Mouse (Mus musculus): ENCODE measurements at regions not wholly inside any gene's neighbourhood (a gene's known extent, or its start where the extent isn't known, plus 50 kb on each side); places are given as distances from the start of the nearest gene placed in this dataset.

DNA sequence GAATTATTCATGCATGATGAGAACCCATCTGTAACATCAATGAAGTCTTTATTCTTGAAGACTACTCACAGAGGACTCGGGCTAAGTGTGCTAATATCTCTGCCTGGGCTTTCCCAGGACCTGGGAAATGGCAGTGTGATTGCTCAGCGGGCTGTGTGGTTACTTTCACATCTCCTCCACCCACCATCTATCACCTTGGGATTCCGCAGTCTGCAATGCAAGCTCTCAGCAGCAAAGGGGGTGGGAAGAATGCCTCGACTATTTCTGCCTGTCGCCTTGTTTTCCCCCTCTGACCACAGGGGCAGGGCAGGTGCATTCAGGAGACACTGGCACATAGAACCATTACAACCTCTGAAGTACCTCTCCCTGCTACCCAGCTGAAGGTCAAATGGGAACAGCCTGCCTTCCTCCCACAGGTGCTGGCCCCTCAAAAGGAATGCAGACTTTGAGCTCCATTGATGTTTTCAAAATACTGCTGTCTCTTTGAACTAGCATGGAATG, 319.9 kb downstream of the Sox4 start:
- peak; percentile 52 for DNase-seq

DNA sequence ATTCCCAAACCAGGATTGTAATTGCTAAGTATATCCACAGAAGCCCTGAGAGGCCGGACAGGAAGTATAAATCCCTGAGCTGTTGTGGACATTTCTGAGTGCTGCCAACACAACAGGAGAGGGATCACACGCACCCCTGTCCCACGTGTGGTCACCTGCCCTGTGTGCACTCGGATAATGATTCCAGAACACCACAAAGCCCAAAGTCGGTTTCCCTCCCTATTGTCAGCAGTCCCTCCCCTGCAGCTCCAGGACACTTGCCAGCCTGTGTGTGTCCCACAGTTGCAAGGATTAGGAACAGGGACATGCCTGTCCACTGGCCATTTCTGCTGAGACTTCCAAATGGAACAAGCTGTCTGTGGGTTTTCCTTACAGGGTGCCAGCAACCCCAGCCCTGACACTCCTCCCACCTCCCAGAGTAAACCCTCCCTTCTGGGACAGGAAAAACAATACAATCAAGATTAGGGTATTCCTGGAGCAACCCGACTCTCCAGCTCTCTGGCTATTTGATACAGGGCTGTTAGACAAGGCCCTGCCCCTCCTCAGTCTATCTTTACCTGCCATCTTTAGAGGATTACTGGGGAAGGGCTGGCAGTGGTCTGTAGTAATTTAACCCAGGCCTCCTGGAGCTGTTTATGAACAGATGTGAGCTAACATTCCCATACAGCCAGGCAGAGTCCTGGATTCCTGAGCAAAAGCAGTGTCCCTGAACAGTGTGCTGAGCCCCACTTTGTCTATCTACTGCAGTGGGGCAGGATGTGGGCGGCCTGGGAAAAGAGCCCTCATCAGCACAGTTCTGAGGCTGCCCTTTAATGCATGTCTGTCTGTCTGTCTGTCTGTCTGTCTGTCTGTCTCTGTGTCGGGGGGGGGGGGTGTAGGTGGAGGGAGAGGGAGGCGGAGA, 323.8 kb downstream of the Sox4 start:
- peak; percentile 62 for DNase-seq

- no peak for DNase-seq
These were observed 324.8 kb downstream of the Sox4 start for GRCm38 (mm10) chr13:28628751-28629150.

DNA sequence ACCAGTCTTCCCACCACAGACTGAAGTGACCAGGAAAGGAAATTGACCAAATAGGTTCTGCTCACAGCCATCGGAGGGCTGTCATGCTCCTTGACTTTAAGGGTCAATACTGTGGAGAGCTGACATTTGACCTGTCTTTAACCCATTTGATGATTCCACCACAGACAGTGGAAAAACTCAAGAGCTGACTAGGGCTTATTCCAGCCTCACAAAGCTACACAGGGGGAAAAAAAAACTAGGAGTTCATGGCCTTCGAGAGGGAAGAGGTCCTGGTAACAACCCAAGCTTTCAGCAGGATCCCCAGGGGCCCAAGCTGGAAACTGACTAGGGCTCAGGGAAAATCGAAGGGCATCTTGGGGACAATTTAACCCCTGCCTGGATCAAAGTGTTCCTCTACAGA, 334.6 kb downstream of the Sox4 start:
- no peak for DNase-seq

GRCm38 (mm10) chr13:28617503-28617902, 336.0 kb downstream of the Sox4 start:
- no peak for DNase-seq

- DNase-seq, result no peak
These were observed 336.7 kb downstream of the Sox4 start for GRCm38 (mm10) chr13:28616645-28617381.

DNA sequence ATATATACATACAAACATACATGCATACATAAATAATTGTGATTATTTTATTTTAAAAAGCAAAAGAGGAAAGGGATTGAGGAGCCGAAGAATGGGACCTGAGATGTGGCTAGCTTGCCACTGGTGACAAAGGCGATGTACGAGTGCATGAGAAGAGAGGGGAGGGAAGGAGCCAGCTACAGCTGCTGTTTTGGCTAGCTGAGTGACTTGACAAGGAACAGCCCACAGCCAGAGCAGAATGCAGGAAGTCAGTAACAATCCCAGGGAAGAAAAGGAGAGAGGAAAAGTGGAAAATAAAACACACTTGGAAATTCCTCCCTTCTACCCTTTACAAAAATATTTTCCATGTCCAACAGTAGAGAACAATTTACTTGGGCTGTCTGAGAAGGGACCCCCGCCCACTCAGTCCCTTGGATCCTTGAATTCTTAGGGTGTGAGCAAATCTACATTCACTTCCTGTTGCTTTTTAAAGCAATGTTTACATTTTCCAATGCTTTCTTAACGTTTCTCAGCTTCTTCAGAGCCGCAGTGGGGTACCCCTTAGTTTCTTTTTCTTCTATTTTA, 345.9 kb downstream of the Sox4 start:
- DNase-seq, result peak; percentile 27

GRCm38 (mm10) chr13:28606651-28607050, 346.9 kb downstream of the Sox4 start:
- no peak for DNase-seq

DNA sequence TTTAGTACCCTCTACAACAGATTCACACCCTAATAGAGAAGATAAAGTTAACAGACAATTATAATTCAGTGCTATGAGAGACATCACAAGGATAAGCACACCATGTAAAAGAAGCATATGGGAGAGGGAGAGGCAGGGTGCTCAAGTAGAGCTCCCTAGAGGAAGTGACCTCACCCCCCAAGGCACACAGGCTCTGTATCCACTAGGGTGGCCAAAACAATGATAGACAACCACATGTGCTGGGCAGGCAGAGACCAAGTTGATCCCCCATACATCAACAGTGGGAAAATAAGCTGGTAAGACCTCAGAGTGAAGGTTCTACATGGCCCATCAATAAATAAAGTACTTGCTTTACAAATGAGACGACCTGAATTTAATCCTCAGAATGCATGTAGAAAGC, 347.7 kb downstream of the Sox4 start:
- no peak for DNase-seq

DNA sequence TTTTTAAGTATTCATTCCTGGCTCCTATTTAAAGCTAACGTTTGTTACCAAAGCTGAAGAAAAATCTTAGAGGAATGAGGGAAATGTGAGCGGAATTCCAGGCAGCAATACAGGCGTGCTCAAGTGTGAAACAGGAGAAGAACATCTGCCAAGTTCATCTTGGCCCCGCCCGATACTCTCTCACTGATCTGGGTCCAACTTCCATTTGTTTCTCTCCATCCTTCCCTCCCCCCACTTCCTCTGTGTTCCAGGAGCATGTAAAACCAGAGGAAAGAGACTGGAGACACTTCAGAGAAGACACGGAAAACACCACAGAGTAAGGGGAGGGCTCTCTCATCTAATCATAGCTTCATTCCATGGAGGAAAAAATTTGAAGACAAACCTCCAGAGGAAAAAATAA, 346.7 kb downstream of the Gm11361 start:
- DNase-seq, result peak; percentile 78

DNA sequence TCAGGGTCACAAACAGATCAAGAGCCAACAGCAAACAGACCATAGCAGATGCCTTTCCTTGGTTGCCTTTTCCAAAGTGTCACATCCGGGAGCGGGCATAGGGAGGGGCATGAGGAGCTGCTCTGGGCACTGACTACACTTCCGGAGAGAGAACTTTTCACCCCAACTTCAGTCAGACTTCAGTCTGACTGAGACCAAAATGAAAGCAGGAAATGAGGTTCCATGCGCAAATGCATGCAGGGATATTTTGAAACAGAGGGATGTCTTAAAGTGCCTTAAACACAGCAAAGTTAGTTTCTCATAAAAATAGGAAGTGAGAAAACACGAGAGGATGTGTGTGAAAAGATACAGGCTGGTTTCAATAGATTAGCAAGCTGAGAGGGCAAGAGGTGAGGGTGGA, 343.5 kb downstream of the Gm11361 start:
- DNase-seq, result peak; percentile 32

- no peak for DNase-seq
These were observed 339.0 kb downstream of the Gm11361 start for GRCm38 (mm10) chr13:28596367-28596766.

DNA sequence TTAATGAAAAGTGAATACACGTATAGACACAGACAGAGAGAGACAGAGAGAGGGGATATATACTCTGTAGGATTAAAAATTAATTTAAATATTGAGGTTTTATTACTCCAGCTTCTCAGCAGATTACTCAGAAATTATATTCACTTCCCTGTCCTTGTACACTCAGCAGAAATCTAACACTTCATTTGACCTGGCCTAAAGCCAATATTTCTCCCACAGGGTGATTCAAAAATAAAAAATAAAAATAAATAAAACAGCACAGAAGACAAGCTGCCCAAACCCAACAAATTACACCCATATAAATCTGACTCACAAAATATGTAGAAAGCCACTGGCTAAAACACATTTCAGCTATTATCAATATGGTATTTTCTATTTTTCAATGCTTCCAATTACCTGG, 334.8 kb downstream of the Gm11361 start:
- DNase-seq, result no peak

- no peak for DNase-seq
These were observed 330.6 kb downstream of the Gm11361 start for GRCm38 (mm10) chr13:28587977-28588376.

DNA sequence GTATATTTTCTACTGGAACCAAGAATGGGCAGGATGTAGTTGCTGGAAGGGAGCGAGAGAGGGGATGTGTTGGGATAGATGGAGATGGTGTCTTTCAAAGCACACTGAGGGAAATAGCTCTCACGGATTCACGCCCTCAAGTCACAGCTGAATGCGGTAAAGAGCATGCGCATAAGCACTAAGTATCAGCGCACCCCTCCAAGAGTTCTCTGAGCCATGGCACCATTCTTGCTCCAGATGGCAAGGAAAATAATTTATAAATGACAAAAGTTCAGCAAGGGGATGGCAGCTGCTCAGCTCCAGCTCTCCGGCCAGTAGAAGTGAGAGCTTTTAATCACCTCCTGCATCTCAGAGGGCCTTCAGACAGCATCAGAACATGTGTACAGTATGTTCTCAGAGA, 329.4 kb downstream of the Gm11361 start:
- no peak for DNase-seq

DNA sequence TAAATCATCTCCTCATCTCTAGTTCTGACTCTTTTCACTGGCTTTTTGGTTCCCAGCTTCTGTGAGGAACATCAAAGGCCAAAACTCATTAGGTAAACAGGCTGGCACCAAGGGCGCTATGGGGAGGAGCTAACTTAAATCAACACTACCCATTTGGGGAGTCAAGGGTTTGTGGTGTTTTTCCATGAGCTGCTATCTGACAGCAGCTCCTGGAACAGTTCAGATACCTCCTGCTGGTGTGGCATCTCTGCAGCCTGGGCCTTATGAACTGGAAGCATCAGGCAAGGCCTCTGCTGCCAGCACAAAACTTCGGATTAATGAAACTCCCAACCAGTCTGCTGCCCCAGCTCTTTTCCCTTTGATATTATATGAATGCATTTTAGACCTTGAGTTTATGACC, 328.8 kb downstream of the Gm11361 start:
- DNase-seq, result peak; percentile 12

- no peak for DNase-seq
These were observed 326.3 kb downstream of the Gm11361 start for GRCm38 (mm10) chr13:28583617-28584016.

DNA sequence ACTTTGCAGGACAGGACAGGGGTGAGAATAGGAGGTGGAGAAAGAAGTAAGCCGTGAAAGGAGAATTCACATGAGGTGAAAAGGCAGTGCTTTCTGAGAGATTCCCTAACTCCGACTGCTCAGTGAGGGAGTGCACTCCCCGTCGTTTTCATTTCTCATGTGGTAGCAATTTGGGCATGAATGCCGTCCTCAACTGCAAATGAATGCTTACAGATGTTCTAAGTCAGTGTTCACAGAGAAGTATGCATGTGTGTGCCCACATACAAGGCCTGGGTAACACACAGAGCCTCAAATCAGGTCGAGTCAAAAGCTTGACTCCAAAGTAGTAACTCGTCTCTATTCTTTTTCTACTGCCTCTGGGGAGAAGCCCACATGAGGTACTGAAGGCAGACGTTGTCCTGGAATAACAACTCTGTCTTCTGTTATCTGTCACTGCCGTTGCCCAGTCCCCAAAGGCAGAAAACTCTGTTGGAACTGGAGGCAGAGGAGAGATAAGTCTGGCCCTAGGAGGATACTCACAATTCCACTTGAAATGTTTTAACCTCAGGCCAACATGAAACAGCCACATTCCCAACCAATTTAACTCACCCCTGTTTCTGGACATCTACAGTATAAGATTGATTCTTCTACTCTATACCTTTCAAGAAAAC, 318.0 kb downstream of the Gm11361 start:
- DNase-seq, result no peak

GRCm38 (mm10) chr13:28573364-28573763, 316.0 kb downstream of the Gm11361 start:
- DNase-seq, result no peak

DNA sequence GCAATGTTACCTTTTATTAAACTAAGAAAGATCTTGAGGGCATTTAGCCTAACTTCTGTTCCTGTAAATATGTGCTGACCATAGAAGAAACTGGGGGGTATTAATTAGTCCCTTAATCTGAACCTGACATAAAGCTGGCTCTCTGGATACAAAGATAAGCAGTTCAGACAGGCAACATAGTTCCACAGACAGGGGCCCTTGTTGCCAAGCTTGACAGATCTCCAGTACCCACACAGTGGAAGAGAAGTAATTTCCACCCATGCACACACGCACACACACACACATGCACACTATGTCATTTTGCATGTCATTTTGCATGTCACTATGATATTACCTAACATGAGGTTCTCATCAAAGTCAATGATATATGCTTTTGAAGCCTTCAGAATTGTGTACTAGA, 315.1 kb downstream of the Gm11361 start:
- no peak for DNase-seq

DNA sequence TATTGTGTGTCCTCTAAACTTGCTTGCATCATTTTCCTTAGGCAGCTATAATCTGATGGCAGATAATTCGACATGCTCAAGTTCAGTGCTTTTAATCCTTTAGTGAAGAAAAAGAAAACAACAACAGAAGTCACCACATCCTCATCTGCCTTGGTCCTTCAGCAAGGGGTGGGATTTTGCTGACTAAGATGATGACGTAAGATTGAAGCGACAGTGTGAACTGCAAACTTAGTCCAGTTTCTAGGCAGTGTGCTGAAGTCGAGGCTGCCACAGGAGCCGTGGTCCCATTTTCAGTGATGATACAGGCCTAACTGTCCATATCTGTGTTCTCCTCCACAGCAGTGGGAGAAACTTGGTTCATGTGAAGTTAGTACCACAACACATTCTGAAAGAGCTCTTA, 314.4 kb downstream of the Gm11361 start:
- DNase-seq, result no peak

DNA sequence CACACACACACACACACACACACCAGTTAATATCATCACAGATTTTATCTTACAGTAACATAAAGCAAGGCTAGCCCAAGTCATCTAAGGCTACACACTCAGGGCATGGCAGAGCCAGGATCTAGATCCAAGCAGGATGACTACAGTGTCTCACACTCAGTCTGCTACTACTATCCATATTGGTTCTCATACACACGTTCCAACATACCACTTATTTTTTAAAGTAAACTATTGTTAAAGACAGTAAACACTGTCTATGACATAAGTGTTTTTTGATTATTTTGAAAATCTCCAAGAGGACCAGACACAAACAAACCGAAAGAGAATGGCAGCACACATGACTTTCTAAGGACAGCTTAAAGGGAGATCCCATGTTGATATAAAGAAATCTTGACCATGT, 306.3 kb downstream of the Gm11361 start:
- DNase-seq, result no peak

GRCm38 (mm10) chr13:28560081-28560480, 302.8 kb downstream of the Gm11361 start:
- DNase-seq, result no peak
